Mouse (Mus musculus) kidney, embryonic 15.5 days (tissue): ENCODE results near the gene Tada2a. TPM values are rescaled to one million over a fixed set of nuclear protein-coding genes. Genes with fewer than 3 reads are reported as not detected.
A peak's percentile ranks its signal among the peaks of the same experiment; 100 is the strongest.

Experiments used
- ATAC-seq: fragments of 200-750 bp; cut with Nextera tagmentation; replicated peaks from 2 replicates; pipeline ENCODE4 v1.8.0; 2017; ENCODE audit warnings: moderate TSS enrichment; ENCODE audit not compliant: low FRiP score
- H3K27ac ChIP-seq: fragments of 300-500 bp; sonication (generic); 2 replicates; pipeline ENCODE4 v1.5.1; 2015; ENCODE audit warnings: mild to moderate bottlenecking, inconsistent platforms
- H3K27me3 ChIP-seq: fragments of 300-500 bp; sonication (generic); 2 replicates; pipeline ENCODE4 v1.6.1; 2015; ENCODE audit warnings: inconsistent platforms
- H3K36me3 ChIP-seq: fragments of 300-500 bp; sonication (generic); 2 replicates; pipeline ENCODE4 v1.6.1; 2015; ENCODE audit warnings: inconsistent platforms
- H3K4me1 ChIP-seq: fragments of 300-500 bp; sonication (generic); 2 replicates; pipeline ENCODE4 v1.6.1; 2015; ENCODE audit warnings: inconsistent platforms
- H3K4me2 ChIP-seq: fragments of 300-500 bp; sonication (generic); 2 replicates; pipeline ENCODE4 v1.6.1; 2015; ENCODE audit warnings: moderate library complexity, mild to moderate bottlenecking, inconsistent platforms
- H3K4me3 ChIP-seq: fragments of 300-500 bp; sonication (generic); replicated peaks from 2 replicates; pipeline ENCODE4 v1.5.1; 2015; ENCODE audit warnings: mild to moderate bottlenecking, inconsistent platforms
- H3K9ac ChIP-seq: fragments of 300-500 bp; sonication (generic); 2 replicates; pipeline ENCODE4 v1.6.1; 2015; ENCODE audit warnings: mild to moderate bottlenecking, inconsistent platforms
- H3K9me3 ChIP-seq: fragments of 300-500 bp; sonication (generic); replicated peaks from 2 replicates; pipeline ENCODE4 v1.6.1; 2016; ENCODE audit warnings: inconsistent platforms
- WGBS: fragments of 180-500 bp; shearing (Covaris S2); methylation state at CpG from one replicate; pipeline ENCODE4 v1.1.7; 2015; ENCODE audit warnings: mixed read lengths; 5-methylcytosine and 5-hydroxymethylcytosine counted together
- polyA plus RNA-seq: library from polyadenylated mRNA; unstranded; fragments of >200 nt; fragmentation: Nextera tagmentation; extraction: Ambion mirVana; gene quantifications from 2 replicates; pipeline ENCODE4 v1.2.1, GENCODE M21; 2015

Tada2a gene
- polyA plus RNA-seq, 1 experiment from 2014 or later: 34.6 TPM

- ATAC-seq: no peak
- WGBS: 55% methylated on average over 2 of the region's 2 CpGs
- Histone ChIP-seq H3K36me3 (no peaks in the 10 kb centered on the region), H3K27ac (no peak overlapping the region), H3K27me3 (no peaks in the 10 kb centered on the region), H3K4me1 (no peaks in the 10 kb centered on the region), H3K4me2 (no peak overlapping the region), H3K9ac (no peak overlapping the region), H3K4me3 (no peak overlapping the region), H3K9me3 (no peaks in the 10 kb centered on the region)
Measured at GRCm38 (mm10) chr11:84141752-84142151, 12.4 kb upstream of the Tada2a start.

GRCm38 (mm10) chr11:84136453-84136852, 7.1 kb upstream of the Tada2a start:
- Histone ChIP-seq H3K4me3 (no peak overlapping the region), H3K4me1 (no peaks in the 10 kb centered on the region), H3K9me3 (no peaks in the 10 kb centered on the region), H3K4me2 (no peak overlapping the region), H3K36me3 (no peaks in the 10 kb centered on the region), H3K27ac (no peak overlapping the region), H3K27me3 (no peaks in the 10 kb centered on the region), H3K9ac (no peak overlapping the region)
- ATAC-seq: no peak
- WGBS: 78% methylated on average over 3 of the region's 3 CpGs

GRCm38 (mm10) chr11:84134331-84134860, 5.0 kb upstream of the Tada2a start:
- Histone ChIP-seq H3K36me3 (no peaks in the 10 kb centered on the region), H3K4me3 (no peak overlapping the region), H3K9me3 (no peaks in the 10 kb centered on the region), H3K27ac (no peak overlapping the region), H3K9ac (no peak overlapping the region), H3K4me1 (peaks cover 5% of the 10 kb centered on the region), H3K27me3 (no peaks in the 10 kb centered on the region), H3K4me2 (no peak overlapping the region)
- WGBS: 89% methylated on average over 2 of the region's 2 CpGs
- no peak for ATAC-seq

DNA sequence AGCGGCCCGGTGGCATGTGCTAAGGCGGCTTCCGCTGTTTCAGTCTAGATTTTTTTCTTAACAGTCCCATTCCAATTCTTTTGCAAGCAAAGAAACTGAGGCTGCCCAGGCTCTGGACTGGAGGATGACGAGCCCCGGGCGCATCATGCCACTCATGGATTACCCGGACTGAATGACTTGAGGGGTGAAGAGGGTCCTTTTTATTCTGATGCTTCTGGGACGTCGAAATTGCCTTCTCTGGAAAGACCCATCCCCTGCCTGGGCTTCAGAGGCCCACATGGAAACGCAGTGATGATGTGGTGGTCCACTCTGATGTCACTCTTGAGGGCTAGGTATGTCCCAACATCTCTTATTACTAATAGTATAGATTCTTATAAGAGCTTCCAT, 392 bp upstream of the Tada2a start:
- H3K4me1 ChIP-seq: peaks cover 14% of the 10 kb centered on the region
- H3K4me3 ChIP-seq: peak overlapping the region; percentile 79
- WGBS: 6% methylated on average over 11 of the region's 11 CpGs
- ATAC-seq: peak; percentile 20
- H3K36me3 ChIP-seq: peaks cover 26% of the 10 kb centered on the region
- peak overlapping the region; percentile 86 for H3K9ac ChIP-seq
- H3K4me2 ChIP-seq: peak overlapping the region; percentile 91
- H3K27me3 ChIP-seq: no peaks in the 10 kb centered on the region
- no peaks in the 10 kb centered on the region for H3K9me3 ChIP-seq
- no peak overlapping the region for H3K27ac ChIP-seq

DNA sequence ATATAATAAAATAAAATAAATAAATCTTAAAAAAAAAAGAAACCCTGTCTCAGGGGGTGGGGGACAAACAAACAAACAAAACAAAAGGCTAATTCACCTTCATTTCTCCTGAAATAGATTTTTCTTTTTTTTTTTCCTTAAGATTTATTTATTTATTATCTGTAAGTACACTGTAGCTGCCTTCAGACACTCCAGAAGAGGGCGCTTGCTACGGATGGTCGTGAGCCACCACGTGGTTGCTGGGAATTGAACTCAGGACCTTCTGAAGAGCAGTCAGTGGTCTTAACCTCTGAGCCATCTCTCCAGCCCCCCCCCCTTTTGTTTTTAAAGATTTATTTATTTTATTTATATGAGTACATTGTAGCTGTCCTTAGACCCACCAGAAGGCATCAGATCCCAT, 1.4 kb downstream of the Tada2a start:
- Histone ChIP-seq H3K9ac (no peak overlapping the region), H3K4me2 (0 out of 2 replicates have a peak overlapping the region, but pooled peaks have one; percentile 91)
- WGBS: 84% methylated on average over 4 of the region's 4 CpGs

DNA sequence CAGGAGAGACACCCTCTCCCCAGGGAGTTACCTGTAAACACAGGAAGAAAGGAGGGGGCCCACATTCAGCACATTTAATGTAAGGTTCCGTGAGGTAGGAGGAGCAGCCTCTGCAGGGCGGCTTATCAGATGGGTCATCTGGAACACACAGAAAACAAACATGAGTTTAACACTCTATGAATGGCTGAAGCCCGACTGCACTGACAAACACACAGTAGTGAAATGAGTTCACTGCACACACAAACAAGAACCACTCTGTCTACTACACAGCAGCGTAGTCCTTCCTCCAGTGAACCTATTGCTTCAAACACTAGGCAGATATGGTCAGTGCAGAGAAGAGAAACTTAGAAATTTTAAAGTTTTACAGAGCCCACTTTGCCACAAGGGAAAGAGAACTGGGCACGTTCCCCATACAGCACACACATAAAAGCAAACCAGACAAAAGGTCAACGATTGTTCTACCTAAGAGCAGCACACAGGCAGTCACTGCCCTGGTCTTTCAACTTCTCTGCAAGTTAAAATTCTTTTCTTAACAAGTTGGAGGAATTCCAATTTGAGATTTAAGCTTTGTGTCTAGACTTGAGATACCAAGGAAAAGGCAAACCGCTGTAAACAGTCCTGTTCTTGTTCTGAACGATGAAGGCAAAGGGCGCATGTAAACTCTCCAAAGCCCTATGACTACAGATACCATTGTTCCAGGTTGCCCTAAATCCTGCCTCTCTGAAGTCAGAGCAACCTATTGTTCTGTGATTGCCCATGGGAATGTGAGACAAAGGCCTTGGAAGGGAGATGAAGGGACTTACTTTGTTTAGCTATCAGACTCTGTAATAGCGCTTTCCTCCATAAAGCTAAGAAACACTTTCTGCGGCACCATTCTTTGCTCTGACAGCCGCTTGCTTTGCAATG, 8.1 kb downstream of the Tada2a start:
- Histone ChIP-seq H3K9me3 (no peaks in the 10 kb centered on the region), H3K4me1 (no peaks in the 10 kb centered on the region), H3K27ac (no peak overlapping the region), H3K4me2 (no peak overlapping the region), H3K36me3 (peaks cover 97% of the 10 kb centered on the region), H3K27me3 (no peaks in the 10 kb centered on the region), H3K9ac (no peak overlapping the region), H3K4me3 (no peak overlapping the region)
- ATAC-seq: no peak
- WGBS: 75% methylated on average over 12 of the region's 12 CpGs

More for the DNA sequence above, 1.4 kb downstream of the Tada2a start:
- Histone ChIP-seq H3K4me1 (peaks cover 14% of the 10 kb centered on the region), H3K4me3 (peak overlapping the region; percentile 79; the same call in 1 of the 2 replicates), H3K27me3 (no peaks in the 10 kb centered on the region), H3K36me3 (peaks cover 41% of the 10 kb centered on the region), H3K9me3 (no peaks in the 10 kb centered on the region), H3K27ac (no peak overlapping the region)
- ATAC-seq: no peak

DNA sequence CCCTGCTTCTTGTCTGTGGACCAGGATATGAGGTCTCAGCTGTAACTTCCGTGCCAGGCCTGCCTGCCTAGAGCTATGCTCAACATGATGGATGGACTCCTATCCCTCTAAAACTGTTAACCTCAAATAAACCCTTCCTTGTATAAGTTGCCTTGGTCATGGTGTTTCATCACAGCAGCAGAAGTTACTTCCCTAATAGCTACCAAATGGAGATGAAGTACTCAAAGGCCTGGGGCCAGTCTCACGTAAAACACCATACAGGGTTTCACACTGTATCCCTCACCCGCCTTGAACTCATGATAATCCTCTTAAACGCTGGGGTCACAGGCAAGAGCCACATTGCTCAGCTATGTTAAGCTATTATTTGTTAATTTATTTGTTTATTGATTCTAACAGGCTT, 12.0 kb downstream of the Tada2a start:
- no peak overlapping the region for H3K4me3 ChIP-seq
- H3K36me3 ChIP-seq: peaks cover 92% of the 10 kb centered on the region
- no peak for ATAC-seq
- H3K9ac ChIP-seq: no peak overlapping the region
- H3K9me3 ChIP-seq: no peaks in the 10 kb centered on the region
- H3K27ac ChIP-seq: no peak overlapping the region
- H3K27me3 ChIP-seq: no peaks in the 10 kb centered on the region
- no peak overlapping the region for H3K4me2 ChIP-seq
- H3K4me1 ChIP-seq: no peaks in the 10 kb centered on the region
- 90% methylated on average over 4 of the region's 4 CpGs for WGBS

- H3K36me3 ChIP-seq: peaks cover 84% of the 10 kb centered on the region
- no peaks in the 10 kb centered on the region for H3K27me3 ChIP-seq
- no peak overlapping the region for H3K27ac ChIP-seq
- no peak overlapping the region for H3K4me2 ChIP-seq
- no peak for ATAC-seq
- 62% methylated on average over 2 of the region's 2 CpGs for whole genome bisulfite sequencing
- no peaks in the 10 kb centered on the region for H3K4me1 ChIP-seq
- H3K9me3 ChIP-seq: no peaks in the 10 kb centered on the region
- no peak overlapping the region for H3K9ac ChIP-seq
- H3K4me3 ChIP-seq: no peak overlapping the region
Measured at GRCm38 (mm10) chr11:84116221-84116620, 13.2 kb downstream of the Tada2a start.

- Histone ChIP-seq H3K9ac (no peak overlapping the region), H3K4me2 (no peak overlapping the region), H3K9me3 (no peaks in the 10 kb centered on the region), H3K27ac (no peak overlapping the region), H3K27me3 (no peaks in the 10 kb centered on the region), H3K4me3 (no peak overlapping the region), H3K4me1 (no peaks in the 10 kb centered on the region), H3K36me3 (peaks cover 81% of the 10 kb centered on the region)
- 60% methylated on average over 9 of the region's 9 CpGs for WGBS
- no peak for ATAC-seq
Measured at GRCm38 (mm10) chr11:84115646-84116045, 13.8 kb downstream of the Tada2a start.

DNA sequence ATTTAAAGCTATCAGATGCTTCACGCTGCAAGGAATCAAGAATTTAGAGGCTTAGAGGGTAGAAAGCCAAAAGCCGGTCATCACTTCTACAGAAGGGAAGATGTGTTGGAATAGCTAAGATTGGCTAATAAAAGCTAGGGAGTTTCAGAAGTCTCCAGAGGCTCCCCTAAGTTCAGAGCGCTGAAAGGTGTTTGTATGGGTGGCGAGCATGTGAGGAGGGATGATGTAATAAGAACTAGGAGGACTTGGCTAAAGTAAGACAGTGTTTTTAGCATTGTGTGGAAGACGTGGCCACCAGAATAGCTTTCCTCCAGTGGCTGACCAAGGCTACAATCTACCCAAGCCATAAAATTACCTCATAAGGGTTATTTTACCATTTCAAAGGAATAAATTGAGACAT, 15.8 kb downstream of the Tada2a start:
- H3K4me2 ChIP-seq: no peak overlapping the region
- no peaks in the 10 kb centered on the region for H3K9me3 ChIP-seq
- H3K4me3 ChIP-seq: no peak overlapping the region
- H3K27me3 ChIP-seq: no peaks in the 10 kb centered on the region
- no peaks in the 10 kb centered on the region for H3K4me1 ChIP-seq
- 87% methylated on average over 5 of the region's 5 CpGs for whole genome bisulfite sequencing
- H3K27ac ChIP-seq: no peak overlapping the region
- no peak for ATAC-seq
- H3K36me3 ChIP-seq: peaks cover 81% of the 10 kb centered on the region
- H3K9ac ChIP-seq: no peak overlapping the region

GRCm38 (mm10) chr11:84107137-84107536, 22.3 kb downstream of the Tada2a start:
- Histone ChIP-seq H3K4me3 (no peak overlapping the region), H3K27me3 (no peaks in the 10 kb centered on the region), H3K9ac (no peak overlapping the region), H3K4me1 (no peaks in the 10 kb centered on the region), H3K4me2 (no peak overlapping the region), H3K27ac (no peak overlapping the region), H3K36me3 (peaks cover 90% of the 10 kb centered on the region), H3K9me3 (no peaks in the 10 kb centered on the region)
- WGBS: 51% methylated on average over 2 of the region's 2 CpGs
- no peak for ATAC-seq

GRCm38 (mm10) chr11:84104036-84104435, 25.4 kb downstream of the Tada2a start:
- no peaks in the 10 kb centered on the region for H3K4me1 ChIP-seq
- no peaks in the 10 kb centered on the region for H3K9me3 ChIP-seq
- no peak for ATAC-seq
- no peak overlapping the region for H3K4me2 ChIP-seq
- peaks cover 98% of the 10 kb centered on the region for H3K36me3 ChIP-seq
- H3K9ac ChIP-seq: no peak overlapping the region
- no peak overlapping the region for H3K4me3 ChIP-seq
- no peak overlapping the region for H3K27ac ChIP-seq
- H3K27me3 ChIP-seq: no peaks in the 10 kb centered on the region
- WGBS: 90% methylated on average over 6 of the region's 6 CpGs
